In the genomic region with DNA sequence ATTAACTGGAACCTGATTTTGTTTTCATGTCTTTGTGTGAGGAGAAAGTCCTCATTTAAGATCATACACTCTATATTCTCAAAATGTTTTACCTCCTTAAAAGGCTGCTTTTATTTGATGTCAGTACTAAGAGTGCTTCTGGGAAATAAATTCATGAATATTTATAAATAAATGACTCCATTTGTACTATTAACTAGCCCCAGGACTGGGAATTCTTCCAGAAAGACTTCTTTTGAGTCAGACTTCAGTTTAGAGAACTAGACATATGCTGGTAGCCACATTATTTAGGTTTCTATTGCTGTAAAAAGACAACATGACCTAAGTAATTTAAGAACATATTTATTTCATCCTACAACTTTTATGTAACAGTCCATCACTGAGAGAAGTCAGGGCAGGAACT, we compare ENCODE assay signal across 24 mouse cellular contexts. TPM values are rescaled to one million over a fixed set of nuclear protein-coding genes. Genes with fewer than 3 reads are reported as not detected.
DNase-seq lines count a peak whose midpoint lies in the region; ATAC-seq and TF ChIP-seq lines count a peak whose summit lies in the region.
"Had no signal": no experiment of that assay in that cellular context is flagged by ENCODE, and none has a peak within 500 bp of the region (broad histone marks: within the 10 kb centered on the region; RNA-seq: fewer than 3 reads in every experiment).

No protein-coding gene starts in this region.

- no peak overlapping the region for H3K9ac ChIP-seq in forebrain, embryonic 14.5 days (ENCODE audit: low read length)
- no peak overlapping the region for H3K9ac ChIP-seq in forebrain, postnatal 0 days
- H3K9ac ChIP-seq in lung, embryonic 15.5 days: no peak overlapping the region
- no peak overlapping the region for H3K9ac ChIP-seq in stomach, embryonic 14.5 days (replicated peaks; ENCODE audit: low read depth, low read length)
- no peak overlapping the region for H3K9ac ChIP-seq in stomach, postnatal 0 days (ENCODE audit: low read length)
- no peak overlapping the region for H3K9ac ChIP-seq in liver, embryonic 12.5 days
- H3K9ac ChIP-seq: heart, embryonic 15.5 days; hindbrain, embryonic 13.5 days had no signal

- H3K27me3 ChIP-seq in forebrain, embryonic 14.5 days (replicated peaks; ENCODE audit: control insufficient read depth, insufficient read depth, low read length): no peaks in the 10 kb centered on the region
- H3K27me3 ChIP-seq in forebrain, postnatal 0 days (ENCODE audit: insufficient read depth, low read length): no peaks in the 10 kb centered on the region
- H3K27me3 ChIP-seq in lung, embryonic 15.5 days: no peaks in the 10 kb centered on the region
- no peaks in the 10 kb centered on the region for H3K27me3 ChIP-seq in stomach, embryonic 14.5 days (ENCODE audit: control insufficient read depth, insufficient read depth, low read length)
- no peaks in the 10 kb centered on the region for H3K27me3 ChIP-seq in stomach, postnatal 0 days (ENCODE audit: control insufficient read depth, insufficient read depth, low read length)
- H3K27me3 ChIP-seq in liver, embryonic 12.5 days (replicated peaks): no peaks in the 10 kb centered on the region
- H3K27me3 ChIP-seq: heart, embryonic 15.5 days; hindbrain, embryonic 13.5 days had no signal

- H3K4me1 ChIP-seq in forebrain, embryonic 14.5 days (ENCODE audit: control insufficient read depth, insufficient read depth, low read length): no peaks in the 10 kb centered on the region
- no peaks in the 10 kb centered on the region for H3K4me1 ChIP-seq in forebrain, postnatal 0 days (ENCODE audit: insufficient read depth)
- 0 out of 2 replicates have a peak, but pooled peaks cover 6% of the 10 kb centered on the region for H3K4me1 ChIP-seq in lung, embryonic 15.5 days
- no peaks in the 10 kb centered on the region for H3K4me1 ChIP-seq in stomach, embryonic 14.5 days (ENCODE audit: control insufficient read depth, insufficient read depth, low read length)
- H3K4me1 ChIP-seq in stomach, postnatal 0 days (replicated peaks; ENCODE audit: control insufficient read depth, insufficient read depth): no peaks in the 10 kb centered on the region
- H3K4me1 ChIP-seq in liver, embryonic 12.5 days: no peaks in the 10 kb centered on the region
- H3K4me1 ChIP-seq: heart, embryonic 15.5 days; hindbrain, embryonic 13.5 days had no signal

- H3K27ac ChIP-seq in forebrain, embryonic 14.5 days (ENCODE audit: low read depth, low read length): no peak overlapping the region
- no peak overlapping the region for H3K27ac ChIP-seq in forebrain, postnatal 0 days (ENCODE audit: low read depth, low read length)
- no peak overlapping the region; the same call in 1 of the 2 replicates for H3K27ac ChIP-seq in lung, embryonic 15.5 days
- H3K27ac ChIP-seq in stomach, embryonic 14.5 days (ENCODE audit: low read length): peak overlapping the region; percentile 44; the same call in 1 of the 2 replicates
- H3K27ac ChIP-seq in stomach, postnatal 0 days (replicated peaks): no peak overlapping the region
- H3K27ac ChIP-seq in liver, embryonic 12.5 days: no peak overlapping the region
- H3K27ac ChIP-seq: heart, adult 2 months; heart, embryonic 15.5 days; hindbrain, embryonic 13.5 days had no signal

- no peak for TF ChIP-seq EP300 in stomach, postnatal 0 days (optimal IDR thresholded peaks at IDR 0.05)

- TF ChIP-seq CTCF in forebrain, postnatal 0 days (IDR thresholded peaks at IDR 0.05; ENCODE audit: low read depth): no peak
- TF ChIP-seq CTCF in stomach, postnatal 0 days (IDR thresholded peaks at IDR 0.05; ENCODE audit: low read depth): no peak

- no peaks in the 10 kb centered on the region for H3K9me3 ChIP-seq in forebrain, embryonic 14.5 days (replicated peaks; ENCODE audit: control insufficient read depth, low read length)
- H3K9me3 ChIP-seq in forebrain, postnatal 0 days (ENCODE audit: low read length): no peaks in the 10 kb centered on the region
- no peaks in the 10 kb centered on the region for H3K9me3 ChIP-seq in lung, embryonic 15.5 days
- no peaks in the 10 kb centered on the region for H3K9me3 ChIP-seq in stomach, embryonic 14.5 days (ENCODE audit: control insufficient read depth, low read depth, low read length)
- no peaks in the 10 kb centered on the region for H3K9me3 ChIP-seq in stomach, postnatal 0 days (ENCODE audit: control insufficient read depth, low read length)
- H3K9me3 ChIP-seq in liver, embryonic 12.5 days (replicated peaks): no peaks in the 10 kb centered on the region
- H3K9me3 ChIP-seq: heart, embryonic 15.5 days; hindbrain, embryonic 13.5 days had no signal

- no peaks in the 10 kb centered on the region for H3K36me3 ChIP-seq in forebrain, embryonic 14.5 days (ENCODE audit: control insufficient read depth, insufficient read depth, low read length)
- no peaks in the 10 kb centered on the region for H3K36me3 ChIP-seq in forebrain, postnatal 0 days (ENCODE audit: insufficient read depth)
- H3K36me3 ChIP-seq in lung, embryonic 15.5 days: no peaks in the 10 kb centered on the region
- H3K36me3 ChIP-seq in stomach, embryonic 14.5 days (ENCODE audit: control insufficient read depth, insufficient read depth, low read length): no peaks in the 10 kb centered on the region
- no peaks in the 10 kb centered on the region for H3K36me3 ChIP-seq in stomach, postnatal 0 days (ENCODE audit: control insufficient read depth, insufficient read depth, low read length)
- H3K36me3 ChIP-seq in liver, embryonic 12.5 days: no peaks in the 10 kb centered on the region
- H3K36me3 ChIP-seq: heart, embryonic 15.5 days; hindbrain, embryonic 13.5 days had no signal

- H3K4me2 ChIP-seq in forebrain, embryonic 14.5 days (ENCODE audit: low read length): no peak overlapping the region
- H3K4me2 ChIP-seq in forebrain, postnatal 0 days (ENCODE audit: low read depth): no peak overlapping the region
- no peak overlapping the region for H3K4me2 ChIP-seq in lung, embryonic 15.5 days
- no peak overlapping the region for H3K4me2 ChIP-seq in stomach, embryonic 14.5 days (replicated peaks; ENCODE audit: low read depth, low read length)
- no peak overlapping the region for H3K4me2 ChIP-seq in stomach, postnatal 0 days (replicated peaks; ENCODE audit: low read depth)
- no peak overlapping the region for H3K4me2 ChIP-seq in liver, embryonic 12.5 days
- H3K4me2 ChIP-seq: heart, embryonic 11.5 days; heart, embryonic 15.5 days; hindbrain, embryonic 13.5 days had no signal

- no peak for ATAC-seq in forebrain, embryonic 14.5 days
- ATAC-seq in forebrain, postnatal 0 days: no peak
- ATAC-seq in lung, embryonic 15.5 days (ENCODE audit: borderline replicate concordance, extremely low read depth, low FRiP score, low TSS enrichment): peak; percentile 11; the same call in 1 of the 2 replicates
- ATAC-seq in stomach, embryonic 14.5 days (ENCODE audit: insufficient number of reproducible peaks, insufficient read depth, low FRiP score, low read depth): no peak
- no peak for ATAC-seq in stomach, postnatal 0 days (ENCODE audit: low FRiP score, low TSS enrichment)
- ATAC-seq in liver, embryonic 12.5 days: no peak
- ATAC-seq: activated CD4-positive, CD25-positive, alpha-beta regulatory T cell, adult 4 months; forebrain, embryonic 16.5 days; Patski had no signal

- peak; percentile 29 for DNase-seq in forebrain, embryonic 14.5 days (ENCODE audit: low spot score)
- DNase-seq in forebrain, postnatal 0 days: no peak
- no peak for DNase-seq in lung, postnatal 10 days
- DNase-seq in stomach, postnatal 0 days (ENCODE audit: low spot score): no peak
- DNase-seq: adrenal gland, postnatal 14 days; cerebellum, adult 18-20 months; cerebellum, postnatal 10 days; gastrocnemius, postnatal 14 days; heart, adult 2 months; heart, postnatal 14 days had no signal

- no peak overlapping the region for H3K4me3 ChIP-seq in forebrain, embryonic 14.5 days (ENCODE audit: low read depth, low read length)
- H3K4me3 ChIP-seq in forebrain, postnatal 0 days (ENCODE audit: low read depth, low read length): no peak overlapping the region
- no peak overlapping the region for H3K4me3 ChIP-seq in lung, embryonic 15.5 days
- no peak overlapping the region for H3K4me3 ChIP-seq in stomach, embryonic 14.5 days (ENCODE audit: low read depth, low read length)
- no peak overlapping the region for H3K4me3 ChIP-seq in stomach, postnatal 0 days (ENCODE audit: low read depth, low read length)
- H3K4me3 ChIP-seq in liver, embryonic 12.5 days: no peak overlapping the region
- H3K4me3 ChIP-seq: heart, adult 2 months; heart, embryonic 15.5 days; hindbrain, embryonic 13.5 days had no signal

RNA-seq across cellular contexts. Expression of gene Agtr1b, which starts 13.4 kb away (rescaled TPM):
- polyA plus RNA-seq in forebrain, embryonic 14.5 days (2014; fragmentation: Nextera tagmentation; extraction: Ambion mirVana): 0.26 TPM in 1 of 2 replicates, not detected in the other
- total RNA-seq in forebrain, postnatal 0 days (2014; rRNA removed): 0.38 TPM in 1 of 2 replicates, not detected in the other
- polyA plus RNA-seq in forebrain, postnatal 0 days (2015; fragmentation: Nextera tagmentation; extraction: Ambion mirVana): 0.09 and 0.27 TPM in 2 replicates
- 3.3 and 3.7 TPM in 2 replicates for polyA plus RNA-seq in lung, embryonic 15.5 days (2015; fragmentation: Nextera tagmentation; extraction: Ambion mirVana)
- polyA plus RNA-seq in stomach, embryonic 14.5 days (2014; fragmentation: Nextera tagmentation; extraction: Ambion mirVana): 6.6 and 6.8 TPM in 2 replicates
- 2.4 and 2.5 TPM in 2 replicates for polyA plus RNA-seq in stomach, postnatal 0 days (2015; fragmentation: Nextera tagmentation; extraction: Ambion mirVana)
- not detected in 2 replicates for polyA plus RNA-seq in liver, embryonic 12.5 days (2016; fragmentation: Nextera tagmentation; extraction: Ambion mirVana)
- total RNA-seq: gastrocnemius, adult 18-20 months; heart, adult 2 months; heart, postnatal 14 days; hematopoietic stem cell, adult 5-6 weeks; MEL had no signal
- polyA plus RNA-seq: activated CD4-positive, CD25-positive, alpha-beta regulatory T cell, adult 4 months; C2C12; embryonic facial prominence, embryonic 11.5 days; forebrain, embryonic 16.5 days; heart, adult 2 months; Patski had no signal
